Mouse (Mus musculus) liver, postnatal 0 days (tissue): ENCODE measurements around the gene Hs1bp3.

Source experiments
- CTCF ChIP-seq: sonication (generic); IDR thresholded peaks from 2 replicates; pipeline ENCODE4 v1.5.1; 2016; ENCODE audit warnings: antibody characterized with exemption, low read depth
- EP300 ChIP-seq: IDR thresholded peaks from 2 replicates; pipeline ENCODE4 v1.6.1; 2016; ENCODE audit warnings: antibody characterized with exemption, low read depth, mild to moderate bottlenecking

GRCm38 (mm10) chr12:8300521-8300920 lies 12.7 kb upstream of the Hs1bp3 start:
- TF ChIP-seq CTCF: no peak
- no peak for TF ChIP-seq EP300
